Mouse (Mus musculus): ENCODE measurements around the gene Lrrc9.

Lrrc9 gene

GRCm38 (mm10) chr12:72441839-72442576 lies at the start of gene Lrrc9:
Gene Lrrc9 (plus strand): TSS chr12:72441866.
- in situ Hi-C loops (cut with MboI; ENCODE audit: low pct_unique_long_range_greater_than_20kb in 1 of 2, low sequenced_read_pairs in 2 of 2, unreplicated experiment in 1 of 2) = no loop called here

- in situ Hi-C loops (cut with MboI; ENCODE audit: low pct_unique_long_range_greater_than_20kb in 1 of 2, low sequenced_read_pairs in 2 of 2, unreplicated experiment in 1 of 2) = no loop called here
Observed at GRCm38 (mm10) chr12:72393046-72393805, 48.4 kb upstream of the Lrrc9 start.

DNA sequence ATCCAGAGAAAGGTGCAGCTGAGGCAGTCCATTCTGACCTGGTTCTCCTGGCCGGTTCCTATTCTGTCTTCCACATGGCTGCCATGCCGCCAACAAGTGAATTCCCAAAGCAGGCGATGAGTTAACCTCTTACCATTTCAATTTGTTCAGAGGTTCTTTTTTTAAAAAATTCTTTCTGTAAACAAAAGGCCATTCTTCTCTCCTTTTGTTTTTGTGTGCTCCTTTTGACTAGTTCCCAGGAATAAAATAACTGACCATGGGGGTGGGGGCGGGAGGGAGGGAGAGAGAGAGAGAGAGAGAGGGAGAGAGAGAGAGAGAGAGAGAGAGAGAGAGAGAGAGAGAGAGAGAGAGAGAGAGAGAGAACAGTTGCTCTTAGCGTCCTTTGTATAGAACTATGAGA lies 36.6 kb upstream of the Lrrc9 start:
- in situ Hi-C loops (cut with MboI; ENCODE audit: low pct_unique_long_range_greater_than_20kb in 1 of 2, low sequenced_read_pairs in 2 of 2, unreplicated experiment in 1 of 2) = loop anchor here (25.0 kb wide), 3 partner anchors 293 to 643 kb away; no protein-coding TSS in a partner anchor

DNA sequence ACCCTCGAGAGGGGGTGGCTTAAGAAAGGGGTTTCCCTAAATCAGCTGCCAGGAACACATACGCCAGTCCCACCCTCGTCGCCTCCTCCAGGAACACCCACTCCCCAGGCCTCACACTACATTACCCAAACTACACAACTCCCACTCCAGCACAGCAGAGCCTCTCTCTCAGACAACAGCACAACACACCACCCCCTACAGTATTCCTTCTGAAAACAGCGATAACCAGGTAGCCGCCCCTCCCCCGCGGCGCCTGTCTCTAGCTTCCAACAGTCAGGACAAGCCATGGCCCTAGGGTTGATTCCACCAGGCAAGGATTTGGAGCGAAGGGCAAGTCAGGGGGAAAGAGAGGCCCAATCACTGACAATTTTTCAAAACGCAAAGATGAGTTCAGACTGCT lies 34.5 kb upstream of the Lrrc9 start:
- in situ Hi-C loops (cut with MboI; ENCODE audit: low pct_unique_long_range_greater_than_20kb in 1 of 2, low sequenced_read_pairs in 2 of 2, unreplicated experiment in 1 of 2) = loop anchor here (25.0 kb wide), 3 partner anchors 295 to 645 kb away; no protein-coding TSS in a partner anchor

- in situ Hi-C loops (cut with MboI; ENCODE audit: low pct_unique_long_range_greater_than_20kb in 1 of 2, low sequenced_read_pairs in 2 of 2, unreplicated experiment in 1 of 2) = loop anchor here (25.0 kb wide), 3 partner anchors 295 to 645 kb away; no protein-coding TSS in a partner anchor
Observed at GRCm38 (mm10) chr12:72407721-72408110, 34.0 kb upstream of the Lrrc9 start.

DNA sequence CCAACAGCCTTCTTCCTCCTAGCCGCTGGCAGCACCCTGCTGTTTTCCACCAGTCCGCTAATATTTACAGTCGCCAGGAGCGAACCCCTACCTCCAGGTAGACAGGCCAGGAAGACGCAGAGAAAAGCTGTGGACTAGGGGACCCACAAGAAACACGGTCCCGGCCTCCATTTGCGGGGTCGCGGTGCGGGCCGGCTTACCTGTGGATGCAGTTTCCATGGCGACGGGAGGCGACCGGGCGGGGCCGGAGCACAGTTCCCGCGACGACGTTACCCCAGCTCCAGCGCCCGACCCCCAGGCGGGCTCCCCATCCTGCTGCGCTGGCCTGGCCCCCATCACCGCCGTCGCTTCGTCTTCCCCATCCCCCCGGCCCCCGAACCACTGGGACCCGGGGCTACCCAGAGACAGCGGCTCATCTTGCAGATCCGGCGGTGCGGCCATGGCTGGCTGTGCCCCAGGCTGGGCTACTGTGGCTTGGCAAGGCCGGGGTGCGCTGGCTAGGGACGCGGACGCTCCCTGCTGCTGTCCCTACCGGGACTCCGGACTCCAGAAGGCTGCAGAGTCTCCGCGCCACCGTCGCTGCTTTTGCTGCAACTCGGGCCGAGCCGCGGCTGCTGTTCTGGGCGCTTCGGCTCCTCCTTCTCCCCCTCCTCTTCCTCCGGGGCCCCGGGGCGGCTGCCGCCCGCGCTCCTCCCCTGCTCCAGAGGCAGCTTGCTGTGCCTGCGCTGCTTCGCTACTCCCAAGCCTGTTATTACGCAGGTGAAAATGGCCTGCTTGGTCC lies 33.4 kb upstream of the Lrrc9 start:
- in situ Hi-C loops (cut with MboI; ENCODE audit: low pct_unique_long_range_greater_than_20kb in 1 of 2, low sequenced_read_pairs in 2 of 2, unreplicated experiment in 1 of 2) = loop anchor here (25.0 kb wide), 3 partner anchors 296 to 646 kb away; no protein-coding TSS in a partner anchor

DNA sequence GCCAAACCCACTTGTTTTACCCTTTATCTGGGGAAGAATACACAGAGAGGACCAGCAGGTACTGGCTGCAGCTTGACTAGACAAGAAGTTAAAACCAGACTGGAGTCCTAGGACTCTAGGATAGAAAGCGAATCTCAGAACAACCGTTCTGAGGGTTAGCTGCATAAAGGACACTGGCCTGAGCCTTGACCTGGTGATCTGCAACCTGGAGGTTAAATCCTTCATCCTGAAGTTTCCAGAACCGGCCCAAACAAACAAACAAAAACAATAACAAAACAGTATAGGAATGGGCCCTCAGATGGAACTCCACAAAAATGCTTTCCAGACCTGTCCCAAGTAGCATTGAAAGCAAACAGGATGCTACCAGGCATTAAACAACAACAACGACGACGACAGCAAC lies 32.7 kb upstream of the Lrrc9 start, which contains the start of gene Rtn1:
Gene Rtn1, minus strand, starts transcription at position 101 of the 400 bp plus-strand sequence.
- in situ Hi-C loops (cut with MboI; ENCODE audit: low pct_unique_long_range_greater_than_20kb in 1 of 2, low sequenced_read_pairs in 2 of 2, unreplicated experiment in 1 of 2) = loop anchor here (25.0 kb wide), 3 partner anchors 297 to 647 kb away; no protein-coding TSS in a partner anchor

DNA sequence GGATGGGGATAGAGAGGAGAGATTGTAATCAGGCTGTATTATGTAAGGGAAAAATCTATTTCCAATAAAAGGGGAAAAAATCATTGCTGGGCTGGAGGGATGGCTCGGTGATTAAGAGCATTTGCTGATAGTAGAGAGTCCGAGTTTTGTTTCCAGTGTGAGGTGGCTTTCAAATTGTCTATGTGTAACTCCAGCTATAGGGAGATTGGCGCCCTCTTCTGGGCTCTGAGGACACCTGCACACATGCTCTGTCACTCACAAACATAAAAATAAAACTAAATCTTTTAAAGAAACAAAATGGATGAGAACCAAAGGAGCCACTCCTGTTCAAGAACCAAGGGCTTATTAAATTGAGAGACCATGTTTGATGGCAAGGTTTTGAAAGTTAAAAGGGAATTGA lies 23.9 kb upstream of the Lrrc9 start:
- in situ Hi-C loops (cut with MboI; ENCODE audit: low pct_unique_long_range_greater_than_20kb in 1 of 2, low sequenced_read_pairs in 2 of 2, unreplicated experiment in 1 of 2) = loop anchor here (25.0 kb wide), 3 partner anchors 305 to 655 kb away; no protein-coding TSS in a partner anchor

- in situ Hi-C loops (cut with MboI; ENCODE audit: low pct_unique_long_range_greater_than_20kb in 1 of 2, low sequenced_read_pairs in 2 of 2, unreplicated experiment in 1 of 2) = loop anchor here (10.0 to 25.0 kb wide), 4 partner anchors 310 to 660 kb away; no protein-coding TSS in a partner anchor
Observed at GRCm38 (mm10) chr12:72422681-72423080, 19.0 kb upstream of the Lrrc9 start.

- in situ Hi-C loops (cut with MboI; ENCODE audit: low pct_unique_long_range_greater_than_20kb in 1 of 2, low sequenced_read_pairs in 2 of 2, unreplicated experiment in 1 of 2) = loop anchor here in 1 of 2 experiments (10.0 kb wide), 1 partner anchor 333 kb away; no protein-coding TSS in a partner anchor
Observed at GRCm38 (mm10) chr12:72427722-72428126, 13.9 kb upstream of the Lrrc9 start.

DNA sequence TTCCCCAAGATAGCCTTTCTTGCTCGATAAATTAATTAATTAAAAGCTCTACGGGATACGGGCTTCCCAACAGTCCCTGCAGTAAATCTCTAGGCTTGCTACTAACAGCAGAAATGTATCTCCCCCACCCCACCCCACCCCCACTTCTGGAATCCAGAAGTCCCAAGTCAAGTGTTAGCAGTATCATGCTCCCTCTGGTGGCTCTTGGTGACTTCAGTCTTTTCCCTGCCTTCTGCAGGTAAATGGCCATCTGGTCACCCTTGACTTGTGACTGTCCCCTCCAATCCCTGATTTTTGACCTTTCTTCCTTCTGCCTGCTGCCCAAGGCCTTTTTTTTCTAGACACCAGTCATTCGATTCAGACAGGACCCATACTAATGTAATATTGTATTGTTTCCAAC lies 9.5 kb upstream of the Lrrc9 start:
- in situ Hi-C loops (cut with MboI; ENCODE audit: low pct_unique_long_range_greater_than_20kb in 1 of 2, low sequenced_read_pairs in 2 of 2, unreplicated experiment in 1 of 2) = no loop called here

GRCm38 (mm10) chr12:72433241-72433865 lies 8.3 kb upstream of the Lrrc9 start:
- in situ Hi-C loops (cut with MboI; ENCODE audit: low pct_unique_long_range_greater_than_20kb in 1 of 2, low sequenced_read_pairs in 2 of 2, unreplicated experiment in 1 of 2) = no loop called here

GRCm38 (mm10) chr12:72437676-72438341 lies 3.9 kb upstream of the Lrrc9 start:
- in situ Hi-C loops (cut with MboI; ENCODE audit: low pct_unique_long_range_greater_than_20kb in 1 of 2, low sequenced_read_pairs in 2 of 2, unreplicated experiment in 1 of 2) = no loop called here

DNA sequence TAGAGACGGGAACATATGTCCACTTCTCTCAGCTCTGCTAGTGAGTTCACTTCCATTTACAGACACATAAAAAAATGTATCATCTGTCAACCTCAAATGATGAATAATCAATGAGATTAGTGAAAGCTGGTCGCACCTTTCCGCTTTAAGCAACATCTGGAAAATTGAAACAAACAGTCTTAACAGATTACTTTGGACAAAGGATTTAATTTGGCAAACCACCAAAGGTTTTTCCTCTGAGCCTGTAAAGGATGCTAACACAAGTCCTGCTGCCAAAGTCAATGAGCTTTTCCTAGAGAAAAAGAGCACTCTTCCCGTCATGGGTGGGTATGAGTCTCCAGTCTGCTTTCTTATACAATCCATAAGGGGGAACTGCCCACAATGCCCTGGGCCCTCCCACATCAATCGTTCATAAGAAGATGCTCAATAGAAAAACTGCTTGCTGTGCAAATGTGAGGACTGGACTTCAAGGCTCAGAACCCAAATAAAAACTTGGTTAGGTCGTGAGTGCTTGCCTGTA lies 2.6 kb upstream of the Lrrc9 start:
- in situ Hi-C loops (cut with MboI; ENCODE audit: low pct_unique_long_range_greater_than_20kb in 1 of 2, low sequenced_read_pairs in 2 of 2, unreplicated experiment in 1 of 2) = no loop called here

GRCm38 (mm10) chr12:72453941-72454340 lies 12.3 kb downstream of the Lrrc9 start:
- in situ Hi-C loops (cut with MboI; ENCODE audit: low pct_unique_long_range_greater_than_20kb in 1 of 2, low sequenced_read_pairs in 2 of 2, unreplicated experiment in 1 of 2) = no loop called here

DNA sequence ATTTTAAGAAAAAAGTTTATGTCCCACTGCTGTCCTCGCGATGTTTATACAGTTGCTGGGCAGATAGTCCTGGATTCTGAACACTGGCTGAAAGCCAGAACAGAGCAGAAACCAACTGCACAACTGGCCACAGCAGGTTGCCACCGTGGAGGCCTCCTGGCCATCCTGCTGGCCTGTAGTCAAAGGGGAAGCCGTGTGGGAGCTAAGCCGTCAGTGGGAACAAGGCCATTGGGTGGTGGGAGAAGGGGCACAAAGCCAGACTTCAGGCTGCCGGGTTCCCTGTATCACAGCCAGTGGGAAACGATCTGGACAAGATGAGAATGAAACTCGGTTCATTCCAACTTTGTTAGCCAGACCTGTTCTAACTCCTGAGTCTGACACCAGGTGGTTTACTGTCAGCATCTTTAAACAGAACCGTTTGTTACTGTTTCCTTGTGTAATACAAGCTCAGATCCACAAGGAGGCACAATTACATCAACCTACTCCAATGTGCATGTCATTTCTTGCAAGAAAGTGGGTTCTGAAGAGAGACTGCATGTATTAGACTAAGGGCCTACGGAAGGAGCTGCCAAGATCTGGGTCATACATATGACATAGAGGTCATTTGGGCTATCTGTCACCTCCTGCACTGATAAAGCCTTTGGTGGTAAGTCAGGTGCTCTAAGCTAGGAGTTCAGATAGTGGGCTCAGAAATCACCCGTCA lies 19.7 kb downstream of the Lrrc9 start:
- in situ Hi-C loops (cut with MboI; ENCODE audit: low pct_unique_long_range_greater_than_20kb in 1 of 2, low sequenced_read_pairs in 2 of 2, unreplicated experiment in 1 of 2) = loop anchor here (5.0 to 10.0 kb wide), 2 partner anchors 191 to 233 kb away; no protein-coding TSS in a partner anchor

Measured in mouse embryonic stem cell (cell line).